Mouse (Mus musculus) embryo, embryonic 10.5 days (tissue): ENCODE data around the gene G3bp1.

ENCODE experiments used
- DNase-seq: peaks from one replicate; pipeline ENCODE4 v3.0.0-alpha.2; 2015; ENCODE audit warnings: low spot score

G3bp1 gene

DNA sequence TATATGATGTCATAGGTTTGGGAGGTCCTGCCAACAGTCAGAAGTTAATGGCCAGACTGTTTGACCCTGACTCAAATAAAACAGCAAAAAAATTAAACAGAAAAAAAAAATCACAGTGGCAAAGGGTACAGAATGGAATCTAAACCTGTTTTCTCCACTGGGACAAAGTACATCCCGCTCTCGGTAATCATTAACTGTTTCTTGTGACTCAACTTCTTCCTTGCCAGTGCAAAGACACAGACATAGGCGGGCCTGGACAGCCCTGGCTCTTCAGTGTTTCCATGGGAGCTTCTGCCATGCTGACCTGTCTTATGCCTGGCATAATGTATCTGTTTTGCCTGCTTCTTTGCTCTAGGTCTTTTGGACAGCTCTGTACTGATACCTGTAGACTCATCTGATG lies 4.3 kb upstream of the G3bp1 start:
- DNase-seq: no peak

DNA sequence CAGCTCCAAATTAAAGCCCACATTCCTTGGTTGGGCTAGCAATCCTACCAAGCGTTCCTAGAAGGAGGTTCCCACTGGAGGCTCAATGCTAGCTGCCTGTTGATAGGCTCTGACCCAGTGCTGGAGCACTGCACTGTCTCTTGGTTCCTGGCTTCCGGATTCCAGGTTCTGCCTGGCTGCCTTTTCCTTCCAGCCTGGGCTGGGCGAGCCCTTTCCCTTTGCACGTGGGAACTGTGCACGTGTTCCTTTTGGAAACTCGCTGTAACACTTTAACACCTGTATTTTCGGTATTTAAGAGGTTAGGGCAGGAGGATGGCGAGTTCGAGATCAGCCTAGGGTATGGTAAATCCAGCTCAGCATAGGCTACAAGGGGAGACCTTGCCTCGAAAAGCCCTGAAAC lies 1.5 kb upstream of the G3bp1 start:
- DNase-seq: peak; percentile 17

DNA sequence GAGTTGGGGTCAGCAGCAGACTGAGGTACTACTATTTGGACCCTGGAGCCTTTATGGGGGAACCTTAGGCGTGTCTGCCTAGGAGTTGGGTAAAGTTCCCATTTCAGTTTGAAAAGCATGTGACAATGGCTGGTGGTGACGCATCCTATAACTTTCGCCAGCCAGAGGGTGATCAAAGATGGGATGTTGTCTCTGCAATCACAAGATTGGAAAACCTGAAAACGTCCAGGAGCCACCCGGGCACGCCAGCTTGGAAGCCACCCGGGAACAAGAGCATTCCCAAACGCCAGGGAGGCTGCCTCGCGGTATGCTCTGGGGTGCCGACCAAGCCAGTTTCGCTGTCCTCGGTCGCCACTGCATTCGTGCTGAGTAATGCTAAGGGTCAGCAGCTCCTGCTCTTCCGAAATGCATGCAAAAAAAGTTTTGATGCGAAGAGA lies 856 bp upstream of the G3bp1 start:
- DNase-seq: no peak

DNA sequence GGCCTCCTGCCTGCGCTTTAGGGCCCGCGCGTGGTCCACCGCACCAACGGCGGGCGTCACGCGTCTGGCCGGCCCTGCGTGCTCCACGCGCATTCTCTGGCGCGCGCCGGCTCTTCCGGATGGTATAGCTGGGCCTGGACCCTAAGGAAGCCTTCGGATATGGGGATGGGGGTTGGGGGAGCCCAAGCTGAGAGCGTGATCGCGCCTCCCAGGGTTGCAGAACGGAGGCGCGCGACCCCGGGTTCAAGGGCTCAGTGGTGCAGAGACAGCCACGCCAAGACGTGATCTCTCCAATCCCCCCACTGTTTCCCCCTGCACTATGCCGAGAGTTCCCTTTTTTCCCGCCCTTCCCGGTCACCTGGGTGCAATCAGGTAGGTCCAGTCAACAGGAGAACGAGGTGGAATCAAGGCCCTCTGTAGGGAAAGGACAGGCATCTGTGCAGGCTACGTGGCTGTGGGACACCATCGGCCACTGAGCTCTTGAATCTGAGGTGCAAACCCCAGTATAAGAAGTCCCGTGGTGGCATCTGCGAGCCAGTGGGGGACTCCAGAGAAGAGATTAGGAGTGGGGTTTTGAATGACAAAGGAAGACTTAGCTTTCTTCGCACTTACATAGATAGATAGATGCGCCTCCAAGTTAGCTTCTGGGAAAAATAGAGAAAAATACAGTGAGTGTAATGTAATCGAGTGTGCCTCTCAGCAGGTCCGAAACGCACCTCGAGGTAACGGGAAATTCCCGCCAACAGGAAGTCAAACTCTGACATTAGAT lies 622 bp downstream of the G3bp1 start:
- peak; percentile 45 for DNase-seq

DNA sequence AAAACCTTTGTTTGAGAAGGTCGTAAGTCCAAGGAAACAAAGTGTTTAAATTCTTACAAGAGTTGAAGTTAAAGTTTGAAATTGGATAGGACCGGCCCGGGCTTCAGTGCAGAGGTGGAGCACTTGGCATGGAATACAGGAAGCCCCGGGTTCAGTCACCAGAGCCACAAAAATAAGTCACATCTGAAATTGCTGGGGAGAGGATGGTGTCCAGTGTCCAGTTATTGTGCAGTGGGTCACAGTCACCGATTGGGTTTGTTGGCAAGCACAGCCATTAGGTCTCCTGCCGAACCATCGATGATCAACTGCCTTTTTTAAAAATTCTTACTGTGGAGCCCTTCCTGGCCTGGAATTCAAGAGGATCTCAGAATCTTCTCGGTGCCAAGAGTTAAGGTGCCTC lies 1.3 kb downstream of the G3bp1 start:
- DNase-seq: no peak

DNA sequence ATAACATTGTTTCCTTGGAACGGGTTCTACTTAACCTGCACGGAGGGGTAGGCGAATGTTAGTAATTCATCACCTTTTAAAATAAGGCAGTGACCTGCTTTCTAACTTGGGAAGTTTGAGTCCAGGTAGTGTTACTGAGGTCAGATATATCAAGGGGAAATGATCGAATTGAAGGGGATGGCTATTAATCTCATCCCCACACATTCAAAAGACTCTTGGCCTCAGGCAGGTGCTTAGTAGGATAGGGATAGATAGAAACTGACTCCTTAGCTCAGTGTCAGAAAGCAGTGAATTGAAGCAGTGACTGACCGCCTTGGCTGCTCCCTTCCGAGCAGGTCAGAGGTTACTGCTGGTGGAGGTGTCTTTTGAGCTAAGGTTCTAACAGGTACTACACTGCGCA lies 2.0 kb downstream of the G3bp1 start:
- no peak for DNase-seq

DNA sequence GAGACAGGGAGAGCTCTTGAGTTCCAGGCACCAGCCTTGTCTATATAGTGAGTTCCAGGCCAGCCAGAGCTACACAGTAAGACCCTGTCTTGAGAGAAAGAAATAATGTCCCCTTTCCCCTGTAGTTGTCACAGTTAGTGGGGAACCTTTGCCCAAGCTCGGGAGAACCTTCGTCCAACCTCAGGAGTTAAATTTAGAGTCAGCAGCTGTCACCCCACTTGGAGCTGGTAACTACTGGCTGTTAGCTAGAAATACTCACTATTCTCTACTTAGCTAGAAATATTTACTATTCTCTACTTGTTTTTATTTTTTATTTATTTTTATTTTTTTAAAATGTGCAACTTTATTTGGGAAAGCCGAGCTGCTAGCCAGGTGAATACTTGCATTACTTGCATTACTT lies 3.7 kb downstream of the G3bp1 start:
- DNase-seq: no peak

DNA sequence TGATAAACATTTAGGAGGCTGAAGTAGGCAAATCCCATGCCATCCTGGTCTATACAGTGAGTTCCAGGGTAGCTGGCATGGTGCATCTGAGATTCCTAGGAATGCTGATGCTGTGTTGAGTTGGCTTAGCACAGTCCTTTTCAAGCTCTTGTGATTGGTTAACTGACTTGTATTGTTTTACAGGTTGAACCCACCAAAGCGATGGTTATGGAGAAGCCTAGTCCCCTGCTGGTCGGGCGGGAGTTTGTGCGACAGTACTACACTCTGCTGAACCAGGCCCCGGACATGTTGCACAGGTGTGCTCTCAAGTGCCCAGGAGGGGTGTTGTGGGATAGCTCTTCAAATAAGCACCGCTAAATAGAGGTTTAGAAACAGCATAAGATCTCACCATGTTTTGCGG lies 16.0 kb downstream of the G3bp1 start:
- no peak for DNase-seq

DNA sequence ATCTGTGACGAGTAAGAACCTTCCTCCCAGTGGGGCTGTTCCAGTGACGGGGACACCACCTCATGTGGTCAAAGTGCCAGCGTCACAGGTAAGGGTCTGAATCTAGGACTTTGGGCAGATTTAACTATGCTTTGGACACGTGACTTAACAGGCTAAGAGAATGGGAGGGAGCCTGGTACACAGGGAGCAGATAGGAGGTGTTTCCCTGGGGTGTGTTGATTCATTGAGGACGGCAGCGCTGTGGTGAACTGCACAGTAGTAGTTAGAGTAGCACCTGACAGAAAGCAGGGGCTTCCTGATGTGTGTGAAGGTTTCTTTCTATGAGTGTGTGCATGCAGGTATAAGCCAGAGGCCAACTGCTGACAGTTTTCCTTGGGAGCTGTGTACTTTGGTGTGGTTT lies 26.7 kb downstream of the G3bp1 start:
- DNase-seq: no peak

DNA sequence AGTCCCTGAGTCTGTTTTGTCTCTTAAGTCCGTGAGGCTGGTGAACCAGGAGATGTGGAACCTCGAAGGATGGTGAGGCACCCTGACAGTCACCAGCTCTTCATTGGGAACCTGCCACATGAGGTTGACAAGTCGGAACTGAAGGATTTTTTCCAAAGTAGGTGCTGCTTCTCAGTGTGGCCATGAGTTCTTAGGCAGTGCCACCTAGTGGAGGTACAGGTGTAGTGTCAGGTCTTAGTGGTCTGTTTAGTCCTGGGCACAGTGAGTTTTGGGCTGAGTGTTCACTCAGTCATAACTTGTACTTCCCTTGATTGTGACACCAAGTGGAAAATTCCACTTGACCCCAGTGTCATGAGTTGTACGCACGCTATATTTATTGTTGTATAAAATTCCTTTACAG lies 28.4 kb downstream of the G3bp1 start:
- DNase-seq: peak; percentile 76

DNA sequence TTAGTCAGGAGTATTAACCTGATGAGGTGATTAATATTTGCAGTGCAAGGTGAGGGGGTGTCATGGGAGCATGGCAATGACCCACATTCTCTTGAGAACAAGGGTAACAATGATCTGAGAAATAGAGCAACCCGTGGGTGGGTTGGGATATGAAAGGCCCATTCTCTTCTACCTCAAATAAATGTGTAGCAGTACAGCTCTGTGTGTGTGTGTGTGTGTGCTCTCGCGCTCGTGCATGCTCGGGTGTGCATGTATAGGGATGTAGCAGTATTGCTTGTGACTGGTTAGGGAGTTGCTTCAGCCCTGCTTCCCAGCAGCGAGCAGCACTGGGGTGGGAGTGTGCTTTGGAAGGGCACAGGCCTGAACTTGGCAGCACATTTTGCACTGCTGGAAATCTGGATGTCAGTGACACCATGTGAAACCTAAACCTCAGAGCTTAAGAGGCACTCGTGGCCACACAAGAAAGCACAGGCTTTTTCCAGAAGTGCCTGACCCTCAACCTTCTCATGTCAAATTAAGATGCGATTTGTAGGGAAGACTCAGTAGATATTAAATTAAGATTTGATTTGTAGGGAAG lies 32.6 kb downstream of the G3bp1 start:
- DNase-seq: no peak

DNA sequence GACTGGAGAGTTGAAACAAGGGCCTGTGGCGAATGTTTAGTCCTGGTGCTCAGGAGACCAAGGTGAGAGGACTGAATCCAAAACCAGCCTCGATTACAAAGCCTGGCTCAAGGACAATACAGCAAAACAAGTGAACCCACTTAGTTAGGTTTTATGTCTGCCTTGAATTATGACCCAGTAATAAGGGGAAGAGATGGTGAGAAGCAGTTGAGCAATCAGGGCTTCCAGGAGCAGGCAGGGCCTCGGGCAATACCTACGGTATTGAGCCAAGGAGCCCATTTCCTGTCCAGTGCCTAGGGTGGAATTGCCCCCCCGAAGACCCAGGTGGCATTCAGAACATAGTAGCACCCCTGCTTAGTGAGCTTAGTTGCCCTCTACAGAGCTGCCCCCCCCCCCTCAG lies 33.4 kb downstream of the G3bp1 start:
- no peak for DNase-seq

DNA sequence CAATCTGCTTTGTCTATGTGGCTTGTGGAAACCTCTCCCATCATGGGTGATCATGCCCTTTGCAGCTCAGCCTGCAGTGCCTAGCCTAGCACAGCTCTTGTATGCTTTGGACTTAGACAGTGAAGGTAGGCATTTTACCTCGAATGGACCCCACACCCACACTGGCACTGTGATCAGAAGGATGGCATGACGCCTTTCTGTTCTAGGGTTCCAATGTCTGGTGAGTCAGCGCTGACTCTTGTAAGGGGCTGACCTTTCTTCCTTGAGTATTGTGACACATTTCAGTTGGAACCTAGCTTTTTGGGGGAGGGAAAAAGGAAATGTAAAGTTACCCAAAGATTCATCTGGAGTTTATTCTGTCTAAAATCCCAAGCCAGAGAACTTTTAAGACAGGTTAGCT lies 36.0 kb downstream of the G3bp1 start:
- DNase-seq: no peak

DNA sequence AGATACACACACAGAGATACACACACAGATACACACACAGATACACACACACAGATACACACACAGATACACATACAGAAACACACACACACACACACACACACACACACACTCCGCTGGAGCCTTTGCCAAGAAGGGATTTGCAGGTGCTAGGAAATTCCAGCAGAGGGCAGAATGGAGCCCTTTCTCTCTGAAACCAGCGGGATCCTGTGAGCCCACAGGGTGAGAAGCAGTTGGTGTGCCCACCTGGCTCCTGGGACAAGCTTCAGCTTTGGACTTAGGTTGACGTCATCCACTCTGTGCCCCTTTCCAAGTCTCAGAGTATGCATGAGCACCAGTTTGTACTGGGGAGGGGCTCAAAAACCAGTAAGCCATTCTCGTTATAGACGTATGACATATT lies 41.9 kb downstream of the G3bp1 start:
- peak; percentile 56 for DNase-seq

DNA sequence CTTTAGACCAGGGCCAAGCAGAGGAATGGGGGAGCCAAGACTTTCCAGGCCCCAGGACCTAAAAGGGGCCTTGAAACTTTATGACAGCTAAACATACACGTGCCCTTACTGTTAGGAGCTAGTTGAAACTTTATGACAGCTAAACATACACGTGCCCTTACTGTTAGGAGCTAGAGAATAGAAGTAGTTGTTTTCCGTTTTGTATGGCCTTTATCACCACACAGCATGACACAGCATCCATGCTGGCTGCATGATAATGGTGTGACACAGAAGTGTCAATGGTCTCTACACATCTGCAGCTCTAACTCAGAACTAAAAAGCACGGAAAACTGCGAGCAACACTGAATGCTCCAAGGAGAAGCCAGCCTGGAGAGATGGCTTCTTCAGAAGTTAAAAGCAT lies 48.2 kb downstream of the G3bp1 start:
- DNase-seq: no peak

DNA sequence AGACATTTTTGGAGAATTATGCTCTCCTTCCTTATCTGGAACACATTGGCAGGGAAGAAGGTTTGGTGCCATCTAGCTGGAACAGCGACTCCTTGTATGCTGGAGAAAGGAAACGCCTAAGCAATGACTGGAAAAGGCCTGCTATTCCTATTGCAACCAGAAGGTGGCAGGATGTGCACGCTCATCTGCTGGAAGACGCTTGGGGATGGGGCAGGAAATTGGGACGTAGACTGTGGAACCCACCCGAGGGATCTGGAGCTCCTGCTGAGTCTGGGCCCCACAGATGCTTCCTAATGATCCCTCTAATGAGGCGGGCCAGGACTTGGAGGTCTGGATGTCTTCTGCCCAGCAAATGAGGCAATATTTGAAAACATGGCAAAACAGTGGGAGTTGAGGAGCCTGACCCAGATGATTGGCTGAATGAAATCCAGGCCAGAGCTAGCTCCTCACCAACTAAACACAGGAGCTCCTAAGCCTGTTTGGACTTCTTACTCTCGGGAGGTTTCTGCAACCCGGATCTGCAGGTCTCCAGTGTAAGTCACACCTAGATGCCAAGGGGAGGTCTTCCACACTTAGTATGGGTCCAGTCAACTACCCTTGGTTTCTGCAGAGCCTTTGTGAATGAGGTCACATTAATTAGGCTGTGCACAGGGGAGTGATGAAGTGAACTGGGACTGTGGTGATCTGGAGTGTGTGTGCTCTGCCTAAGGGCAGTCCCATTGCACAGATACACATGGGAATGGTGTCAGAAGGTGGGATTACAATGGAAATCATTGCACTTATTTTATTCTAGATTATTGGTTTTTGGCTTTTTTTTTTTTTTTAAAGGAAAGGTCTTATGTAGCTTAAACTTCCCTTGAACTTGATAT lies 49.6 kb downstream of the G3bp1 start:
- peak; percentile 89 for DNase-seq

DNA sequence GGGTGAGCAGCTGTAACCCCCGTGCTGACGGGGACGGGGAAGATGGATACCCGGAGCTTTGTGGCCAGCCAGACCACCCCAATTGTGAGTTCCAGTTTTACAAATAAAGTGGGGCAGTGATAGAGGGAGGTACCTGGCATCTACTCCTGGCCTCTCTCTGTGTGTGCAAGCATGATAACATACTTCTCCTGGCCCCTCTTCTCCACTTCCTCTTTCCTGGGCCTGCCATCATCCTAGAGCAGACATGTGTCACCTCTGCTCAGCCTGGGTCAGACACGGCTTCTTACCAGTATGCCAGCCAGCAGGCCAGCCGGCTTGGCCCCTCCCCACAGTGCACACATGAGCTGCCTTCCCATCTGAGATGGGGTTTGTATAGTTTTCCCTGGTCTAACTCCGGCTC lies 61.3 kb downstream of the G3bp1 start:
- no peak for DNase-seq

DNA sequence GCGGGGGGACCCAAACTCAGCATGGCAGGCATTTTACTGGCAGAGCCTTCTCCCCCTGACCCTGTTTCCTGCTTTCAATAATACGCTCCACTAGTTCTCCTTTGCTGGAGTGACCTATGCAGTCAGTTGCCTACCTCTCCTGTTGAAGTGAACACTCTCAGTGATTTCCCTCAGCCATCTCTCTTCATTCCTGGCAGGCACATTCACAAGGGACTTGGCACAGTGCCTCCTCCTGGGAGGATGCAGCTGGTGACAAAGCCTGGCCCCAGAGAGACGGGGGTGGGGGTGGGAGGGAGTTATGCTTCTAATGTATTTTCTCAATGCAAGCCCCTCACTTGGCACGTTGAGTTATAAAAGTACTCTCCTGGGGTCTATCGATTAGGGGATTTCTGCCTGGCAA lies 63.9 kb downstream of the G3bp1 start:
- no peak for DNase-seq

DNA sequence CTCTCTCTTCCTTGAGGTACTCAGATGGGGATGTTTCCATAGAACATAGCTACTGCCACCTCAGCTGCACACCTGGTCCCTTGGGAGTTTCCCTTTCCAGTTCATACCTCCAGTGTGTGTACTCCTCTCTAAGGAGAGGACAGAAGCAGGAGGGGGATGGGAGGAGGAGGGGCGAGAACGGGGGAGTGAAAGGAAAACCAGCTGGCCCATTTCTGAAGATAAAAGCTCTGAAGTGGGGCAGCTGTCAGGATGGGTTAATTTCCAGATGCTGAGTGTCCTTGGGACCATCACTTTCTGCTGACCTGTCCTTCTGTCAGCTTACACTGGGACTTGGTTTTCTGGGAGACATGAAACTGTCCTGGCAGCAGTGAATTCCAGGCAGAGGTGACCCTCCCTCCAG lies 65.3 kb downstream of the G3bp1 start:
- DNase-seq: no peak

DNA sequence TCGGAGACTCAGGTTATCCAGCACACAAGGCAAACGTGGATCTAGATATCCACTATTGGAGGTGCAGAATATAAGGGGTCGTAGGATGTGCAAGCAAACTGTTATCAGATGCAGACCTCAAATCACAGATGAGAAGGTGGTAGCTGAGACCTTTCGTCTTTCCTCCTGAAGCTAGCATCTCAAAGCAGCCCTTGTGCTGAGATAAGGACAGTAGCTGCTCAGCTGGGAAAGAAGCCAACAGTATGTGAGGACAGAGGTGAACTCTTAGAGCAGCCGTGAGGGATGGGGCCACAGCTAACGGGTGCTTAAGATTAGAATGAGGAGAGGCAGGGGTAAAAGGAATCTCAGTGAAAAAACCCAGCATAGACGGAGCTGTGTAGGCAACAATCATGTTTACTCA lies 72.6 kb downstream of the G3bp1 start:
- DNase-seq: no peak

DNA sequence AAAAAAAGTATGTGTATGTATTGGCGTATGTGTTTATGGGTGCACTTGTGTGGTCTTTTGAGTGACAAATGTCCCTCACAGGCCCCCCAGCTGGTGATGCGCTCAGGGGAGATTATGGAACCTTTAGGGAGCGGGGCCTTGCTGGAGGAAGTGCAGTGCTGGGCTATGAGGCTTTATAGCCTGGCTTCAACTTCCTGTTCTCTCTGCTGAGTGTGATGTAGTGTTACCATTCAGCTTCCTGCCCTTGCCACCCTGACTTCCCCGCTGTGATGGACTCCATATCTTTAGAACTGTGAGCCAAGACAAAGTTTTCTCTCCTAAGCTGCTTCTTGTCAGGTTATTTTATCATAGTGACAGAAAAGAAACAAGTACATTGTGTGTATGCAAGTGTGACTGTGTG lies 73.2 kb downstream of the G3bp1 start:
- DNase-seq: no peak

DNA sequence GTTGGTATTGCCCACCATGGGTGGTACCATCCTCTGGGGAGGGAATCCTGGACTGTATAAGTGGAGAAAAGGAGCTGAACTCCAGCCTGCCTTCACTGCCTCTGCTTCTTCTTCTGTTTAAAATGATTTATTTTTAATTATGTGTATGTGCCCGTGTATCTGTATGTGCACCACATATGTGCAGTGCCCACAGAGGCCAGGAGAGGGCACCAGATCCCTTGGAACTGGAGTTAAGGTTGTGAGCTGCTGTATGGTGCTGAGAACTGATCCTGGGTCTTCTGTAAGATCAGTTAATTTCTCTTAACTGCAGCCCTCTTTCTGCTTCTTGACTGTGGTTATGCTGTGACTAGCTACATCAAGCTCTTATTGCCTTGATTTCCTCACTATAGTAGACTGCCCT lies 76.2 kb downstream of the G3bp1 start:
- no peak for DNase-seq
